Mouse (Mus musculus) kidney, adult 2 months (tissue): ENCODE measurements around the gene Gpat3. TPM values are rescaled to one million over a fixed set of nuclear protein-coding genes. Genes with fewer than 3 reads are reported as not detected.

ENCODE experiments used
- DNase-seq: peaks from one replicate; pipeline ENCODE4 v3.0.0; 2021
- H3K27ac ChIP-seq: fragments of 200-500 bp; 2 replicates; pipeline ENCODE4 v1.5.1; 2012; ENCODE audit warnings: low read depth, low read length, control low read depth, inconsistent platforms; ENCODE audit not compliant: insufficient read depth
- H3K27me3 ChIP-seq: fragments of 200-500 bp; replicated peaks from 2 replicates; pipeline ENCODE4 v1.6.1; 2012; ENCODE audit warnings: mild to moderate bottlenecking, moderate library complexity, low read length, inconsistent platforms; ENCODE audit not compliant: control insufficient read depth, insufficient read depth
- H3K36me3 ChIP-seq: fragments of 200-500 bp; 2 replicates; pipeline ENCODE4 v1.6.1; 2012; ENCODE audit warnings: mild to moderate bottlenecking, moderate library complexity, low read length, inconsistent platforms; ENCODE audit not compliant: control insufficient read depth, insufficient read depth
- H3K4me1 ChIP-seq: fragments of 200-500 bp; 2 replicates; pipeline ENCODE4 v1.6.1; 2011; ENCODE audit warnings: low read length; ENCODE audit not compliant: control insufficient read depth, insufficient read depth
- H3K4me3 ChIP-seq: fragments of 200-500 bp; 2 replicates; pipeline ENCODE4 v1.5.1; 2011; ENCODE audit warnings: mild to moderate bottlenecking, low read depth, low read length, control low read depth; ENCODE audit not compliant: insufficient read depth
- CTCF ChIP-seq: fragments of 200-500 bp; conservative IDR thresholded peaks from 2 replicates; pipeline ENCODE4 v1.5.1; 2011; ENCODE audit warnings: low read depth, mild to moderate bottlenecking, control low read depth, low read length, moderate library complexity, mixed read lengths; ENCODE audit not compliant: insufficient read depth, insufficient read length
- POLR2A ChIP-seq: fragments of 200-500 bp; IDR thresholded peaks from one replicate; pipeline ENCODE4 v1.6.1; 2011; ENCODE audit warnings: low read depth, low read length, control low read depth
- WGBS: fragments of 180-500 bp; shearing (Covaris S2); methylation state at CpG from one replicate; pipeline ENCODE4 v1.1.7; 2018; 5-methylcytosine and 5-hydroxymethylcytosine counted together
- polyA plus RNA-seq: library from polyadenylated mRNA; depleted of rRNA; stranded (reverse); fragments of >200 nt; gene quantifications from 2 replicates; pipeline ENCODE4 v1.2.3, GENCODE M21; 2012; rRNA removed

The Gpat3 gene
- polyA plus RNA-seq, 1 experiment, result 10.0 TPM

- DNase-seq, result no peak
- Histone ChIP-seq H3K4me3 (no peak overlapping the region), H3K27ac (no peak overlapping the region), H3K27me3 (0 out of 2 replicates have a peak, but pooled peaks cover 1% of the 10 kb centered on the region), H3K36me3 (no peaks in the 10 kb centered on the region), H3K4me1 (no peaks in the 10 kb centered on the region)
- no peak for TF ChIP-seq POLR2A
- no peak for TF ChIP-seq CTCF
- 47% methylated on average over 5 of the region's 5 CpGs for WGBS
Measured at GRCm38 (mm10) chr5:100915411-100915810, 69.9 kb downstream of the Gpat3 start.

- H3K36me3 ChIP-seq, result no peaks in the 10 kb centered on the region
- no peak overlapping the region for H3K27ac ChIP-seq
- DNase-seq, result no peak
- WGBS, result 63% methylated on average over 8 of the region's 8 CpGs
- TF ChIP-seq CTCF, result no peak
- TF ChIP-seq POLR2A, result no peak
- 0 out of 2 replicates have a peak, but pooled peaks cover 1% of the 10 kb centered on the region for H3K27me3 ChIP-seq
- no peaks in the 10 kb centered on the region for H3K4me1 ChIP-seq
- no peak overlapping the region for H3K4me3 ChIP-seq
Measured at GRCm38 (mm10) chr5:100916416-100916815, 70.9 kb downstream of the Gpat3 start.

DNA sequence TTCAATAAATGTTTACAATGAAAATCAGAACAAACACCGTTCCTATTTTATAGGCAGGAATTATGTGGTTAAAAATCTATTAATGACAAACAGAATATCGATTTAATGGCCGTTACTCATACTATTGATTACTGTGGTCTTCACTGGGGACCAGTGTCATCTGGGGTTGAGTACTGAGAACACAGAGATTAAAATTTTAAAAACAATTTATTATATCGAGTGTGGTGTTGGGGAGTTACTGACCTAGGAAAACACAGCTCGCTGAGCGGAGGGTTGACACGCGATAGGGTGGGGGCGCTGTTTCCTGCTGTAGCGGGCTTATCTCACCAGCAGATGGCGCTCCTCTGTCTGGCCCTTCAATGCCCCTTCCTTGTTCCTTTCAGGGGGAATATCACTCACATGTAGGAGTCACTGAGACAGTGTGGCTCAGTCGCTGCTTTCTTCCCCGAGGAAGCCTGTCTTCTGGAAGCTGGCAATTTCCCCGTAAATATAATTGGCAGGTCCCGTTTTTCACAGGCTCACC is 71.8 kb downstream of the Gpat3 start:
- DNase-seq, result peak; percentile 54
- 19% methylated on average over 15 of the region's 15 CpGs for WGBS

DNA sequence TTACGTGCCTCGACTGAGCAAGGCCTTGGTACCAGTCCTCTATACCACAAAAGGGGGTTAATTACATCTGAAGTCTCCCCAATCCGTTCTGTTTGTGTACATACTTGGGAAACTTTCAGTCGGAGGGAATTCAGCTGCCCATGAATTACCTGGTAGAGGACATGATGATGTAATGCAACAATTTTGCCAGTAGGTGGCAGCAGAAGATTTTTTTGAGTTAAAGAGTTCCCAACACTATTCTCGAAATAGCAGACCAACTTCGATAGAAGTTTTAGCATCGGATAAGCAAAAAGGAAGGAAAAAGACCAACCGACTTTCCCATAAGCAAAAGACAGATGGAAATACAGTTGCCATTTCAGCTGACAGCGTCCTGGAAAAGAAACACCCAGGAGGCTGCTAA is 73.6 kb downstream of the Gpat3 start:
- no peak overlapping the region for H3K27ac ChIP-seq
- peak; percentile 65 for DNase-seq
- WGBS, result 14% methylated on average over 9 of the region's 9 CpGs
- 0 out of 2 replicates have a peak, but pooled peaks cover 1% of the 10 kb centered on the region for H3K27me3 ChIP-seq
- H3K36me3 ChIP-seq, result no peaks in the 10 kb centered on the region
- no peaks in the 10 kb centered on the region for H3K4me1 ChIP-seq
- TF ChIP-seq CTCF (peak; percentile 18; the same call in 1 of the 2 replicates), POLR2A (no peak)
- H3K4me3 ChIP-seq, result no peak overlapping the region

More for the DNA sequence above, 71.8 kb downstream of the Gpat3 start:
- no peaks in the 10 kb centered on the region for H3K36me3 ChIP-seq
- peak; percentile 94 for TF ChIP-seq CTCF
- no peak for TF ChIP-seq POLR2A
- 0 out of 2 replicates have a peak, but pooled peaks cover 1% of the 10 kb centered on the region for H3K27me3 ChIP-seq
- H3K4me3 ChIP-seq, result no peak overlapping the region
- H3K27ac ChIP-seq, result no peak overlapping the region
- no peaks in the 10 kb centered on the region for H3K4me1 ChIP-seq

- 73% methylated on average over 2 of the region's 2 CpGs for WGBS
- no peak overlapping the region for H3K4me3 ChIP-seq
- no peaks in the 10 kb centered on the region for H3K36me3 ChIP-seq
- no peaks in the 10 kb centered on the region for H3K27me3 ChIP-seq
- H3K27ac ChIP-seq, result no peak overlapping the region
- no peak for DNase-seq
- no peak for TF ChIP-seq CTCF
- no peak for TF ChIP-seq POLR2A
- H3K4me1 ChIP-seq, result no peaks in the 10 kb centered on the region
Measured at GRCm38 (mm10) chr5:100929698-100930097, 84.2 kb downstream of the Gpat3 start.

DNA sequence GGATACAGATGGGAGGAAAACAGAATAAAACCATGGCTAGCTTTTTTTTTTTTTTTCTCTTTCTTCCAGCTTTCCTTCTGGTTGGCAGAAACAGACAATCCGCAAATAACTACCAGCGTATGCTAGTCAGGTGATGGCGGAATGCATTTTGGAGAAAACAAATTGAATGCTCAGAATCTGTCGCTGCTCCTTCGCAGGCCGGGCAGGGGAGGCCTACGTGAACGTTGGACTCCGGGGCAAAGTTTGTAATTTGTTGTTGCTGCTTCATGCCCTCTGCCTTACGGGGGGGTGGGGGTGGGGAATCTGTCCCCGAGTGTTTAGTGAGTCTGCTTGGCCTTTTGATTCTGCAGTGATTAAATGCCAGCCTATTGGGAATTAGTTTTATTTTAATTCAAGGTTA is 98.2 kb downstream of the Gpat3 start:
- Histone ChIP-seq H3K27me3 (no peaks in the 10 kb centered on the region), H3K4me1 (peaks cover 4% of the 10 kb centered on the region; the same call in 1 of the 2 replicates), H3K36me3 (no peaks in the 10 kb centered on the region), H3K27ac (no peak overlapping the region; the same call in 1 of the 2 replicates), H3K4me3 (no peak overlapping the region)
- 29% methylated on average over 11 of the region's 11 CpGs for WGBS
- TF ChIP-seq CTCF, result no peak
- no peak for TF ChIP-seq POLR2A
- DNase-seq, result peak; percentile 78

DNA sequence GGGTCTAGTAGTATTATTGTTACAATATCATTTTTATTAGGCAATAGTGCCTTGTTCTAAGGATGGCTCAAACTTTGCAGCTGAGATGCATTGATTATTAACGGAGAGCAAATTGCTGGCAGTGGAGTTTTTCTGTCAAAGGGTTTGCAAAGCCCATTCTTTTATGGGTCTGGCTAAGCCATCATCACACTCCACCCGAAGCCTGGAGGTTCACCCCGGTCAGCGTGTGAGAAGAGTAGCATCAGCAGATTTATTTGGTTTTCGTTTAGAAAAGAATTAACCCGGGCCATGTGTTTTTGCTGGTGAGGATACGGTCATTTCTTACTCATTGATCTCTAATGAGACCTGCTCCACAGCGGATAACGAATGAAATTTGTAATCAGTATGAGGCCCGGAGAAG is 99.8 kb downstream of the Gpat3 start:
- no peaks in the 10 kb centered on the region for H3K36me3 ChIP-seq
- H3K4me1 ChIP-seq, result peaks cover 4% of the 10 kb centered on the region; the same call in 1 of the 2 replicates
- no peak overlapping the region for H3K4me3 ChIP-seq
- TF ChIP-seq CTCF (no peak), POLR2A (no peak)
- peak; percentile 59 for DNase-seq
- no peaks in the 10 kb centered on the region for H3K27me3 ChIP-seq
- WGBS, result 54% methylated on average over 10 of the region's 10 CpGs
- no peak overlapping the region for H3K27ac ChIP-seq

Other genes with a start within 250 kb of the Gpat3 start
- 100 and 111 TPM in 2 replicates for gene Coq2, start 170.6 kb upstream of the Gpat3 start, polyA plus RNA-seq
- 0.43 and 1.1 TPM in 2 replicates for gene Hpse, start 126.0 kb upstream of the Gpat3 start, polyA plus RNA-seq
- 6.8 and 10.2 TPM in 2 replicates for gene Helq, start 47.1 kb upstream of the Gpat3 start, polyA plus RNA-seq
- 25.4 and 57.3 TPM in 2 replicates for gene Mrps18c, start 47.1 kb upstream of the Gpat3 start, polyA plus RNA-seq
- 4.6 and 4.9 TPM in 2 replicates for gene Abraxas1, start 24.7 kb upstream of the Gpat3 start, polyA plus RNA-seq